Mouse (Mus musculus) liver, embryonic 14.5 days (tissue): ENCODE results near the gene Xdh.

Experiments used
- CTCF ChIP-seq: IDR thresholded peaks from 2 replicates; pipeline ENCODE4 v1.5.1; 2016; ENCODE audit warnings: antibody characterized with exemption, low read depth, control low read depth
- EP300 ChIP-seq: IDR thresholded peaks from 2 replicates; pipeline ENCODE4 v1.6.1; 2016; ENCODE audit warnings: antibody characterized with exemption, low read depth

DNA sequence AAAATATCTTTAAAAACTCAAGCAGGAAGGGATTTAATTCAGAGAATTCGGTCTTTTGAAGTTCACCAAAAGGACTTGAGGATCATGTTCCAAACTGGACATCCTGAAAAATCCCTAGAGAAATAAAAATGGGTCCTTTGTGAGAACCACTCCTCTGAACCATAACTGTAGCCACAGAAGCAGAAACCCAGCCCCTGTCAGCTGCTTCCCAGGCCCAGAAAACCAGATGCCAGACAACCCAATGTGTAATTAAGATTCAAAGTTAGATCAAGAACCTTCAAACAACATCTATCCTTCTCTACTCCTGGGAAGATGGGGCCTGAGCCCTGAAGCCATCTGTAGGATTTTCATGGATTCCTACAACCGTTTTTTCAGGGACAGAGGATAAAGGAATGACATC is 36.6 kb upstream of the Xdh start:
- TF ChIP-seq CTCF, result no peak
- TF ChIP-seq EP300, result no peak
